Mouse (Mus musculus): ENCODE results near the gene Trmt1. TPM values are rescaled to one million over a fixed set of nuclear protein-coding genes. Genes with fewer than 3 reads are reported as not detected.

Trmt1 gene
- total RNA-seq, 1 experiment from 2014 or later: 72.0 TPM

- ATAC-seq (replicated peaks in 1 of 2; ENCODE audit: insufficient read depth in 1 of 2, low FRiP score in 2 of 2, low TSS enrichment in 1 of 2, low read depth in 1 of 2, poor library complexity in 2 of 2, severe bottlenecking in 2 of 2): no peak
Observed at GRCm38 (mm10) chr8:84702963-84703465, 16.9 kb downstream of the Trmt1 start.

- ATAC-seq (replicated peaks in 1 of 2; ENCODE audit: insufficient read depth in 1 of 2, low FRiP score in 2 of 2, low TSS enrichment in 1 of 2, low read depth in 1 of 2, poor library complexity in 2 of 2, severe bottlenecking in 2 of 2): no peak
Observed at GRCm38 (mm10) chr8:84703466-84704249, 17.6 kb downstream of the Trmt1 start.

- no peak for ATAC-seq (replicated peaks in 1 of 2; ENCODE audit: insufficient read depth in 1 of 2, low FRiP score in 2 of 2, low TSS enrichment in 1 of 2, low read depth in 1 of 2, poor library complexity in 2 of 2, severe bottlenecking in 2 of 2)
Observed at GRCm38 (mm10) chr8:84704356-84704755, 18.2 kb downstream of the Trmt1 start.

- ATAC-seq (replicated peaks in 1 of 2; ENCODE audit: insufficient read depth in 1 of 2, low FRiP score in 2 of 2, low TSS enrichment in 1 of 2, low read depth in 1 of 2, poor library complexity in 2 of 2, severe bottlenecking in 2 of 2): no peak
Observed at GRCm38 (mm10) chr8:84704867-84705831, 19.0 kb downstream of the Trmt1 start.

- ATAC-seq (replicated peaks in 1 of 2; ENCODE audit: insufficient read depth in 1 of 2, low FRiP score in 2 of 2, low TSS enrichment in 1 of 2, low read depth in 1 of 2, poor library complexity in 2 of 2, severe bottlenecking in 2 of 2): no peak
Observed at GRCm38 (mm10) chr8:84705960-84706359, 19.9 kb downstream of the Trmt1 start.

GRCm38 (mm10) chr8:84706610-84707266, 20.6 kb downstream of the Trmt1 start:
- no peak for ATAC-seq (replicated peaks in 1 of 2; ENCODE audit: insufficient read depth in 1 of 2, low FRiP score in 2 of 2, low TSS enrichment in 1 of 2, low read depth in 1 of 2, poor library complexity in 2 of 2, severe bottlenecking in 2 of 2)

GRCm38 (mm10) chr8:84707267-84707883, 21.3 kb downstream of the Trmt1 start:
- peak; percentile 37 to 39; a peak in 3 of 4 replicates for ATAC-seq (replicated peaks in 1 of 2; ENCODE audit: insufficient read depth in 1 of 2, low FRiP score in 2 of 2, low TSS enrichment in 1 of 2, low read depth in 1 of 2, poor library complexity in 2 of 2, severe bottlenecking in 2 of 2)

GRCm38 (mm10) chr8:84708071-84708541, 22.0 kb downstream of the Trmt1 start:
- no peak for ATAC-seq (replicated peaks in 1 of 2; ENCODE audit: insufficient read depth in 1 of 2, low FRiP score in 2 of 2, low TSS enrichment in 1 of 2, low read depth in 1 of 2, poor library complexity in 2 of 2, severe bottlenecking in 2 of 2)

GRCm38 (mm10) chr8:84708774-84709475, 22.8 kb downstream of the Trmt1 start:
- peak; percentile 49 to 63 for ATAC-seq (replicated peaks in 1 of 2; ENCODE audit: insufficient read depth in 1 of 2, low FRiP score in 2 of 2, low TSS enrichment in 1 of 2, low read depth in 1 of 2, poor library complexity in 2 of 2, severe bottlenecking in 2 of 2)

GRCm38 (mm10) chr8:84709931-84710330, 23.8 kb downstream of the Trmt1 start:
- no peak for ATAC-seq (replicated peaks in 1 of 2; ENCODE audit: insufficient read depth in 1 of 2, low FRiP score in 2 of 2, low TSS enrichment in 1 of 2, low read depth in 1 of 2, poor library complexity in 2 of 2, severe bottlenecking in 2 of 2)

GRCm38 (mm10) chr8:84711312-84711711, 25.2 kb downstream of the Trmt1 start:
- ATAC-seq (replicated peaks in 1 of 2; ENCODE audit: insufficient read depth in 1 of 2, low FRiP score in 2 of 2, low TSS enrichment in 1 of 2, low read depth in 1 of 2, poor library complexity in 2 of 2, severe bottlenecking in 2 of 2): no peak

GRCm38 (mm10) chr8:84711933-84712758, 26.0 kb downstream of the Trmt1 start:
- peak in 1 of 2 experiments; percentile 2; a peak in 1 of 4 replicates for ATAC-seq (replicated peaks in 1 of 2; ENCODE audit: insufficient read depth in 1 of 2, low FRiP score in 2 of 2, low TSS enrichment in 1 of 2, low read depth in 1 of 2, poor library complexity in 2 of 2, severe bottlenecking in 2 of 2)

GRCm38 (mm10) chr8:84712759-84713120, 26.6 kb downstream of the Trmt1 start:
- ATAC-seq (replicated peaks in 1 of 2; ENCODE audit: insufficient read depth in 1 of 2, low FRiP score in 2 of 2, low TSS enrichment in 1 of 2, low read depth in 1 of 2, poor library complexity in 2 of 2, severe bottlenecking in 2 of 2): no peak

- no peak for ATAC-seq (replicated peaks in 1 of 2; ENCODE audit: insufficient read depth in 1 of 2, low FRiP score in 2 of 2, low TSS enrichment in 1 of 2, low read depth in 1 of 2, poor library complexity in 2 of 2, severe bottlenecking in 2 of 2)
Observed at GRCm38 (mm10) chr8:84713381-84713780, 27.3 kb downstream of the Trmt1 start.

GRCm38 (mm10) chr8:84714161-84714560, 28.1 kb downstream of the Trmt1 start:
- no peak for ATAC-seq (replicated peaks in 1 of 2; ENCODE audit: insufficient read depth in 1 of 2, low FRiP score in 2 of 2, low TSS enrichment in 1 of 2, low read depth in 1 of 2, poor library complexity in 2 of 2, severe bottlenecking in 2 of 2)
